Mouse (Mus musculus) midbrain, embryonic 14.5 days (tissue): ENCODE results near the gene Cluap1. TPM values are rescaled to one million over a fixed set of nuclear protein-coding genes. Genes with fewer than 3 reads are reported as not detected.

Source experiments
- microRNA-seq: library from miRNA; unstranded; fragments of <30 nt; microRNA quantifications from one replicate; pipeline ENCODE4, GENCODE M21; 2016
- polyA plus RNA-seq: library from polyadenylated mRNA; unstranded; fragments of >200 nt; fragmentation: Nextera tagmentation; extraction: Ambion mirVana; gene quantifications from 2 replicates; pipeline ENCODE4 v1.2.1, GENCODE M21; 2014

Gene Cluap1
- polyA plus RNA-seq, 1 experiment from 2014 or later = 33.9 TPM

Small RNA genes within 50 kb of the gene (microRNA-seq; reads per million reads assigned to microRNA genes)
- gene Gm23493 = not detected

Other genes starting within 250 kb of the Cluap1 start
- gene Mefv, start 190.7 kb upstream of the Cluap1 start, polyA plus RNA-seq = not detected in 2 replicates
- gene Zfp263, start 164.7 kb upstream of the Cluap1 start, polyA plus RNA-seq = 30.5 and 35.4 TPM in 2 replicates
- gene Olfr15, start 77.9 kb upstream of the Cluap1 start, polyA plus RNA-seq = not detected in 2 replicates
- 2.2 and 3.2 TPM in 2 replicates for gene Zfp174, start 61.5 kb upstream of the Cluap1 start, polyA plus RNA-seq
- 100 and 102 TPM in 2 replicates for gene Naa60, start 36.4 kb upstream of the Cluap1 start, polyA plus RNA-seq
- gene Zfp597, start 24.2 kb upstream of the Cluap1 start, polyA plus RNA-seq = 16.2 and 18.5 TPM in 2 replicates
- 2.2 and 3.7 TPM in 2 replicates for gene Gm20695, start 24.2 kb upstream of the Cluap1 start, polyA plus RNA-seq
- gene 1700037C18Rik, start 112 bp upstream of the Cluap1 start, polyA plus RNA-seq = 9.1 and 11.2 TPM in 2 replicates
- gene Nlrc3, start 67.8 kb downstream of the Cluap1 start, polyA plus RNA-seq = 0.66 and 1.2 TPM in 2 replicates
- gene Slx4, start 95.0 kb downstream of the Cluap1 start, polyA plus RNA-seq = 30.0 and 40.0 TPM in 2 replicates
- gene Dnase1, start 128.1 kb downstream of the Cluap1 start, polyA plus RNA-seq = 5.9 and 7.0 TPM in 2 replicates
- 47.0 and 49.2 TPM in 2 replicates for gene Trap1, start 169.0 kb downstream of the Cluap1 start, polyA plus RNA-seq